Mouse (Mus musculus): ENCODE results near the gene Unc45a. TPM values are rescaled to one million over a fixed set of nuclear protein-coding genes. Genes with fewer than 3 reads are reported as not detected.

Gene Unc45a
- polyA plus RNA-seq, 1 experiment, result 102 TPM

- DNase-seq, result no peak
These were observed 29.2 kb upstream of the Unc45a start for GRCm38 (mm10) chr7:80369967-80370431.

GRCm38 (mm10) chr7:80369461-80369860 is 28.7 kb upstream of the Unc45a start:
- 49% methylated on average over 5 of the region's 5 CpGs for WGBS
- Histone ChIP-seq H3K4me3 (replicated peaks; ENCODE audit: extremely low read depth, low read depth, low read length) (no peak overlapping the region), H3K4me1 (ENCODE audit: control insufficient read depth, insufficient read depth, low read length) (peaks cover 11% of the 10 kb centered on the region)
- TF ChIP-seq CTCF (IDR thresholded peaks at IDR 0.05; ENCODE audit: insufficient read depth, low read length), result no peak
- no peak for TF ChIP-seq POLR2A (IDR thresholded peaks at IDR 0.05; ENCODE audit: borderline replicate concordance, extremely low read depth, low read depth, low read length)
- DNase-seq, result no peak

More at GRCm38 (mm10) chr7:80369967-80370431, 29.2 kb upstream of the Unc45a start:
- TF ChIP-seq POLR2A (IDR thresholded peaks at IDR 0.05; ENCODE audit: borderline replicate concordance, extremely low read depth, low read depth, low read length), result no peak
- no peak for TF ChIP-seq CTCF (IDR thresholded peaks at IDR 0.05; ENCODE audit: insufficient read depth, low read length)
- Histone ChIP-seq H3K4me3 (replicated peaks; ENCODE audit: extremely low read depth, low read depth, low read length) (peak overlapping the region; percentile 53), H3K4me1 (ENCODE audit: control insufficient read depth, insufficient read depth, low read length) (peaks cover 11% of the 10 kb centered on the region)
- 24% methylated on average over 4 of the region's 4 CpGs for WGBS

- Histone ChIP-seq H3K4me3 (replicated peaks; ENCODE audit: extremely low read depth, low read depth, low read length) (peak overlapping the region; percentile 25), H3K4me1 (ENCODE audit: control insufficient read depth, insufficient read depth, low read length) (peaks cover 11% of the 10 kb centered on the region)
- no peak for DNase-seq
- 49% methylated on average over 20 of the region's 20 CpGs for WGBS
- no peak for TF ChIP-seq POLR2A (IDR thresholded peaks at IDR 0.05; ENCODE audit: borderline replicate concordance, extremely low read depth, low read depth, low read length)
- no peak for TF ChIP-seq CTCF (IDR thresholded peaks at IDR 0.05; ENCODE audit: insufficient read depth, low read length)
These were observed 28.0 kb upstream of the Unc45a start for GRCm38 (mm10) chr7:80368635-80369421.

- H3K4me3 ChIP-seq (replicated peaks; ENCODE audit: extremely low read depth, low read depth, low read length), result no peak overlapping the region
- WGBS, result 91% methylated on average over 9 of the region's 9 CpGs
- peaks cover 11% of the 10 kb centered on the region for H3K4me1 ChIP-seq (ENCODE audit: control insufficient read depth, insufficient read depth, low read length)
- no peak for DNase-seq
- TF ChIP-seq CTCF (IDR thresholded peaks at IDR 0.05; ENCODE audit: insufficient read depth, low read length) (no peak), POLR2A (IDR thresholded peaks at IDR 0.05; ENCODE audit: borderline replicate concordance, extremely low read depth, low read depth, low read length) (no peak)
These were observed 27.2 kb upstream of the Unc45a start for GRCm38 (mm10) chr7:80368009-80368408.

GRCm38 (mm10) chr7:80367232-80367631 is 26.4 kb upstream of the Unc45a start:
- DNase-seq, result no peak
- no peak for TF ChIP-seq CTCF (IDR thresholded peaks at IDR 0.05; ENCODE audit: insufficient read depth, low read length)
- TF ChIP-seq POLR2A (IDR thresholded peaks at IDR 0.05; ENCODE audit: borderline replicate concordance, extremely low read depth, low read depth, low read length), result no peak
- no peak overlapping the region for H3K4me3 ChIP-seq (replicated peaks; ENCODE audit: extremely low read depth, low read depth, low read length)
- peaks cover 11% of the 10 kb centered on the region for H3K4me1 ChIP-seq (ENCODE audit: control insufficient read depth, insufficient read depth, low read length)
- WGBS, result 97% methylated on average over 7 of the region's 7 CpGs

- H3K4me1 ChIP-seq (ENCODE audit: control insufficient read depth, insufficient read depth, low read length), result peaks cover 11% of the 10 kb centered on the region
- no peak overlapping the region for H3K4me3 ChIP-seq (replicated peaks; ENCODE audit: extremely low read depth, low read depth, low read length)
- no peak for TF ChIP-seq POLR2A (IDR thresholded peaks at IDR 0.05; ENCODE audit: borderline replicate concordance, extremely low read depth, low read depth, low read length)
- no peak for TF ChIP-seq CTCF (IDR thresholded peaks at IDR 0.05; ENCODE audit: insufficient read depth, low read length)
- DNase-seq, result no peak
- WGBS, result 76% methylated on average over 2 of the region's 2 CpGs
These were observed 25.0 kb upstream of the Unc45a start for GRCm38 (mm10) chr7:80365759-80366158.

GRCm38 (mm10) chr7:80360435-80360834 is 19.6 kb upstream of the Unc45a start:
- DNase-seq, result no peak
- TF ChIP-seq CTCF (IDR thresholded peaks at IDR 0.05; ENCODE audit: insufficient read depth, low read length) (no peak), POLR2A (IDR thresholded peaks at IDR 0.05; ENCODE audit: borderline replicate concordance, extremely low read depth, low read depth, low read length) (no peak)
- 39% methylated on average over 3 of the region's 3 CpGs for WGBS
- H3K4me3 ChIP-seq (replicated peaks; ENCODE audit: extremely low read depth, low read depth, low read length), result no peak overlapping the region
- no peaks in the 10 kb centered on the region for H3K4me1 ChIP-seq (ENCODE audit: control insufficient read depth, insufficient read depth, low read length)

GRCm38 (mm10) chr7:80358039-80358438 is 17.2 kb upstream of the Unc45a start:
- DNase-seq, result no peak
- Histone ChIP-seq H3K4me3 (replicated peaks; ENCODE audit: extremely low read depth, low read depth, low read length) (no peak overlapping the region), H3K4me1 (ENCODE audit: control insufficient read depth, insufficient read depth, low read length) (no peaks in the 10 kb centered on the region)
- 77% methylated on average over 4 of the region's 4 CpGs for WGBS
- TF ChIP-seq POLR2A (IDR thresholded peaks at IDR 0.05; ENCODE audit: borderline replicate concordance, extremely low read depth, low read depth, low read length) (no peak), CTCF (IDR thresholded peaks at IDR 0.05; ENCODE audit: insufficient read depth, low read length) (no peak)

GRCm38 (mm10) chr7:80357156-80357555 is 16.4 kb upstream of the Unc45a start:
- no peak for DNase-seq
- Histone ChIP-seq H3K4me1 (ENCODE audit: control insufficient read depth, insufficient read depth, low read length) (no peaks in the 10 kb centered on the region), H3K4me3 (replicated peaks; ENCODE audit: extremely low read depth, low read depth, low read length) (no peak overlapping the region)
- 83% methylated on average over 8 of the region's 8 CpGs for WGBS
- TF ChIP-seq CTCF (IDR thresholded peaks at IDR 0.05; ENCODE audit: insufficient read depth, low read length) (no peak), POLR2A (IDR thresholded peaks at IDR 0.05; ENCODE audit: borderline replicate concordance, extremely low read depth, low read depth, low read length) (no peak)

- 89% methylated on average over 13 of the region's 13 CpGs for WGBS
- no peak for DNase-seq
- Histone ChIP-seq H3K4me1 (ENCODE audit: control insufficient read depth, insufficient read depth, low read length) (no peaks in the 10 kb centered on the region), H3K4me3 (replicated peaks; ENCODE audit: extremely low read depth, low read depth, low read length) (no peak overlapping the region)
- TF ChIP-seq POLR2A (IDR thresholded peaks at IDR 0.05; ENCODE audit: borderline replicate concordance, extremely low read depth, low read depth, low read length) (no peak), CTCF (IDR thresholded peaks at IDR 0.05; ENCODE audit: insufficient read depth, low read length) (no peak)
These were observed 15.5 kb upstream of the Unc45a start for GRCm38 (mm10) chr7:80356351-80356750.
